Mouse (Mus musculus): ENCODE results near the gene 1700003F12Rik. TPM values are rescaled to one million over a fixed set of nuclear protein-coding genes. Genes with fewer than 3 reads are reported as not detected.
A peak's percentile ranks its signal among the peaks of the same experiment; 100 is the strongest.

The 1700003F12Rik gene
- polyA plus RNA-seq, 1 experiment from 2014 or later, result 0.80 TPM

- H3K36me3 ChIP-seq (ENCODE audit: insufficient read depth, low read length), result no peaks in the 10 kb centered on the region; the same call in 1 of the 2 replicates
- DNase-seq (ENCODE audit: low spot score) (peak; percentile 31), ATAC-seq (replicated peaks; ENCODE audit: low FRiP score, low read depth) (no peak)
- H3K9ac ChIP-seq (ENCODE audit: low read depth, low read length), result no peak overlapping the region
- H3K4me3 ChIP-seq (replicated peaks; ENCODE audit: low read depth, low read length), result no peak overlapping the region
- no peaks in the 10 kb centered on the region for H3K4me1 ChIP-seq (replicated peaks; ENCODE audit: insufficient read depth, low read length)
- no peak overlapping the region for H3K27ac ChIP-seq
- no peaks in the 10 kb centered on the region for H3K9me3 ChIP-seq (replicated peaks; ENCODE audit: low read length)
- TF ChIP-seq CTCF (IDR thresholded peaks at IDR 0.05; ENCODE audit: low read depth), result no peak
- 82% methylated on average over 9 of the region's 9 CpGs for WGBS
- no peak overlapping the region for H3K4me2 ChIP-seq (ENCODE audit: low read length)
- H3K27me3 ChIP-seq (ENCODE audit: insufficient read depth, low read length), result no peaks in the 10 kb centered on the region
These were observed 3.1 kb upstream of the 1700003F12Rik start for GRCm38 (mm10) chr2:154543567-154544347.

- H3K27me3 ChIP-seq (ENCODE audit: insufficient read depth, low read length), result peaks cover 4% of the 10 kb centered on the region; the same call in 1 of the 2 replicates
- no peak for ATAC-seq (replicated peaks; ENCODE audit: low FRiP score, low read depth)
- no peak for DNase-seq (ENCODE audit: low spot score)
- WGBS, result 60% methylated on average over 3 of the region's 3 CpGs
- peaks cover 12% of the 10 kb centered on the region for H3K4me1 ChIP-seq (replicated peaks; ENCODE audit: insufficient read depth, low read length)
- no peaks in the 10 kb centered on the region for H3K9me3 ChIP-seq (replicated peaks; ENCODE audit: low read length)
- H3K9ac ChIP-seq (ENCODE audit: low read depth, low read length), result no peak overlapping the region
- no peak overlapping the region for H3K27ac ChIP-seq
- no peak for TF ChIP-seq CTCF (IDR thresholded peaks at IDR 0.05; ENCODE audit: low read depth)
- no peaks in the 10 kb centered on the region for H3K36me3 ChIP-seq (ENCODE audit: insufficient read depth, low read length)
- H3K4me3 ChIP-seq (replicated peaks; ENCODE audit: low read depth, low read length), result no peak overlapping the region
- peak overlapping the region; percentile 75; the same call in 1 of the 2 replicates for H3K4me2 ChIP-seq (ENCODE audit: low read length)
These were observed 1.8 kb downstream of the 1700003F12Rik start for GRCm38 (mm10) chr2:154548688-154549087.

GRCm38 (mm10) chr2:154549127-154549885 lies 2.4 kb downstream of the 1700003F12Rik start:
- Histone ChIP-seq H3K4me2 (ENCODE audit: low read length) (peak overlapping the region; percentile 75), H3K4me3 (replicated peaks; ENCODE audit: low read depth, low read length) (peak overlapping the region; percentile 33), H3K4me1 (replicated peaks; ENCODE audit: insufficient read depth, low read length) (peaks cover 12% of the 10 kb centered on the region), H3K36me3 (ENCODE audit: insufficient read depth, low read length) (no peaks in the 10 kb centered on the region), H3K27me3 (ENCODE audit: insufficient read depth, low read length) (peaks cover 4% of the 10 kb centered on the region; the same call in 1 of the 2 replicates), H3K27ac (no peak overlapping the region), H3K9ac (ENCODE audit: low read depth, low read length) (0 out of 2 replicates have a peak overlapping the region, but pooled peaks have one; percentile 43), H3K9me3 (replicated peaks; ENCODE audit: low read length) (no peaks in the 10 kb centered on the region)
- 6% methylated on average over 46 of the region's 48 CpGs for WGBS
- no peak for TF ChIP-seq CTCF (IDR thresholded peaks at IDR 0.05; ENCODE audit: low read depth)
- peak; percentile 38; the same call in 1 of the 2 replicates for ATAC-seq (replicated peaks; ENCODE audit: low FRiP score, low read depth)
- peak; percentile 87 for DNase-seq (ENCODE audit: low spot score)

- WGBS, result 17% methylated on average over 20 of the region's 20 CpGs
- Histone ChIP-seq H3K27ac (no peak overlapping the region), H3K9me3 (replicated peaks; ENCODE audit: low read length) (no peaks in the 10 kb centered on the region), H3K4me2 (ENCODE audit: low read length) (peak overlapping the region; percentile 75), H3K4me1 (replicated peaks; ENCODE audit: insufficient read depth, low read length) (peaks cover 12% of the 10 kb centered on the region), H3K27me3 (ENCODE audit: insufficient read depth, low read length) (peaks cover 4% of the 10 kb centered on the region; the same call in 1 of the 2 replicates), H3K4me3 (replicated peaks; ENCODE audit: low read depth, low read length) (no peak overlapping the region; the same call in 1 of the 2 replicates), H3K9ac (ENCODE audit: low read depth, low read length) (no peak overlapping the region), H3K36me3 (ENCODE audit: insufficient read depth, low read length) (no peaks in the 10 kb centered on the region)
- DNase-seq (ENCODE audit: low spot score) (no peak), ATAC-seq (replicated peaks; ENCODE audit: low FRiP score, low read depth) (no peak)
- TF ChIP-seq CTCF (IDR thresholded peaks at IDR 0.05; ENCODE audit: low read depth), result peak; percentile 35; the same call in 1 of the 2 replicates
These were observed 3.0 kb downstream of the 1700003F12Rik start for GRCm38 (mm10) chr2:154549886-154550189.

- H3K4me1 ChIP-seq (replicated peaks; ENCODE audit: insufficient read depth, low read length), result peaks cover 12% of the 10 kb centered on the region
- H3K27ac ChIP-seq, result no peak overlapping the region
- WGBS, result 85% methylated on average over 2 of the region's 2 CpGs
- no peaks in the 10 kb centered on the region for H3K9me3 ChIP-seq (replicated peaks; ENCODE audit: low read length)
- ATAC-seq (replicated peaks; ENCODE audit: low FRiP score, low read depth) (no peak), DNase-seq (ENCODE audit: low spot score) (no peak)
- H3K27me3 ChIP-seq (ENCODE audit: insufficient read depth, low read length), result peaks cover 4% of the 10 kb centered on the region; the same call in 1 of the 2 replicates
- no peaks in the 10 kb centered on the region for H3K36me3 ChIP-seq (ENCODE audit: insufficient read depth, low read length)
- H3K9ac ChIP-seq (ENCODE audit: low read depth, low read length), result no peak overlapping the region
- no peak for TF ChIP-seq CTCF (IDR thresholded peaks at IDR 0.05; ENCODE audit: low read depth)
- no peak overlapping the region for H3K4me2 ChIP-seq (ENCODE audit: low read length)
- H3K4me3 ChIP-seq (replicated peaks; ENCODE audit: low read depth, low read length), result no peak overlapping the region
These were observed 4.1 kb downstream of the 1700003F12Rik start for GRCm38 (mm10) chr2:154550937-154551336.

- H3K4me3 ChIP-seq (replicated peaks; ENCODE audit: low read depth, low read length), result no peak within 1 kb of the TSS
These were observed 4.6 kb downstream of the 1700003F12Rik start, which contains the start of gene Actl10 for GRCm38 (mm10) chr2:154551476-154551875. Actl10 (plus strand) TSS chr2:154551776.

More at GRCm38 (mm10) chr2:154551476-154551875, 4.6 kb downstream of the 1700003F12Rik start, which contains the start of gene Actl10:
- no peak for ATAC-seq (replicated peaks; ENCODE audit: low FRiP score, low read depth)
- peak within 1 kb of the TSS; percentile 51 for H3K4me2 ChIP-seq (ENCODE audit: low read length)
- H3K4me1 ChIP-seq (replicated peaks; ENCODE audit: insufficient read depth, low read length), result peaks cover 12% of the 10 kb centered on the region
- H3K9ac ChIP-seq (ENCODE audit: low read depth, low read length), result no peak within 1 kb of the TSS
- no peak for DNase-seq (ENCODE audit: low spot score)
- 70% methylated on average over 4 of the region's 4 CpGs for WGBS
- H3K36me3 ChIP-seq (ENCODE audit: insufficient read depth, low read length), result no peaks in the 10 kb centered on the region
- no peak for TF ChIP-seq CTCF (IDR thresholded peaks at IDR 0.05; ENCODE audit: low read depth)
- H3K27me3 ChIP-seq (ENCODE audit: insufficient read depth, low read length), result peaks cover 4% of the 10 kb centered on the region; the same call in 1 of the 2 replicates
- no peak within 1 kb of the TSS for H3K27ac ChIP-seq
- H3K9me3 ChIP-seq (replicated peaks; ENCODE audit: low read length), result no peaks in the 10 kb centered on the region
